Comparison of ENCODE assay signal across 39 mouse cellular contexts in genomic region chr4:141713598-141714142, GRCm38 (mm10). TPM values are rescaled to one million over a fixed set of nuclear protein-coding genes. Genes with fewer than 3 reads are reported as not detected.
DNase-seq lines count a peak whose midpoint lies in the region; ATAC-seq and TF ChIP-seq lines count a peak whose summit lies in the region.
"Had no signal": no experiment of that assay in that cellular context is flagged by ENCODE, and none has a peak within 500 bp of the region (broad histone marks: within the 10 kb centered on the region; RNA-seq: fewer than 3 reads in every experiment).

No protein-coding gene starts in this region.

- no peak for TF ChIP-seq CTCF in CH12.LX (conservative IDR thresholded peaks at IDR 0.05 in 1 of 2, IDR thresholded peaks at IDR 0.05 in 1 of 2; ENCODE audit: low read depth in 2 of 2, low read length in 2 of 2)

- 0 out of 2 replicates have a peak overlapping the region, but pooled peaks have one; percentile 30 for H3K27ac ChIP-seq in CH12.LX (ENCODE audit: insufficient read depth, low read depth)
- H3K27ac ChIP-seq in forebrain, embryonic 11.5 days (ENCODE audit: low read depth, low read length), result no peak overlapping the region
- H3K27ac ChIP-seq: embryonic facial prominence, embryonic 10.5 days; embryonic facial prominence, embryonic 15.5 days; forebrain, embryonic 13.5 days; hindbrain, embryonic 14.5 days; left cerebral cortex, adult 2 months; limb, embryonic 15.5 days had no signal

- peak; percentile 61 for ATAC-seq in megakaryocyte, adult 5-6 weeks (ENCODE audit: poor library complexity, severe bottlenecking)
- no peak for ATAC-seq in megakaryocyte-erythroid progenitor cell, adult 5-6 weeks (replicated peaks; ENCODE audit: low FRiP score, low TSS enrichment, poor library complexity, severe bottlenecking)
- ATAC-seq in forebrain, embryonic 11.5 days (replicated peaks; ENCODE audit: low FRiP score), result no peak
- ATAC-seq in CD4-positive, CD25-positive, alpha-beta regulatory T cell, adult 4 months, result no peak
- ATAC-seq: forebrain, embryonic 13.5 days; inflammation-experienced regulatory T-cells, adult 6 months had no signal

- in situ Hi-C loops in CH12.LX (cut with MboI; ENCODE audit: low pct_ligation_motif_present, low pct_unique_long_range_greater_than_20kb, low sequenced_read_pairs), result no loop called here

- H3K36me3 ChIP-seq in CH12.LX (replicated peaks in 1 of 2; ENCODE audit: control insufficient read depth in 1 of 2, insufficient read depth in 1 of 2, low read length in 1 of 2), result peaks cover 32 to 79% of the 10 kb centered on the region in 2 experiments
- H3K36me3 ChIP-seq in forebrain, embryonic 11.5 days (ENCODE audit: control insufficient read depth, insufficient read depth, low read length), result no peaks in the 10 kb centered on the region; the same call in 1 of the 2 replicates

- no peak overlapping the region for H3K4me3 ChIP-seq in CH12.LX (replicated peaks in 1 of 3; ENCODE audit: low read depth in 2 of 3, low read length in 2 of 3, poor library complexity in 1 of 3)
- no peak overlapping the region for H3K4me3 ChIP-seq in forebrain, embryonic 11.5 days (ENCODE audit: low read depth, low read length)
- H3K4me3 ChIP-seq: embryonic facial prominence, embryonic 10.5 days; embryonic facial prominence, embryonic 15.5 days; forebrain, embryonic 13.5 days; heart, embryonic 12.5 days; kidney, embryonic 15.5 days; left cerebral cortex, adult 2 months; limb, embryonic 15.5 days; liver, embryonic 13.5 days had no signal

- H3K4me1 ChIP-seq in CH12.LX (ENCODE audit: control insufficient read depth in 1 of 2, insufficient read depth in 2 of 2), result peaks cover 20 to 64% of the 10 kb centered on the region in 2 experiments
- no peaks in the 10 kb centered on the region for H3K4me1 ChIP-seq in forebrain, embryonic 11.5 days (replicated peaks; ENCODE audit: control insufficient read depth, insufficient read depth, low read length)
- H3K4me1 ChIP-seq: forebrain, embryonic 13.5 days had no signal

- no peak for TF ChIP-seq EP300 in CH12.LX (IDR thresholded peaks at IDR 0.05; ENCODE audit: low read length)

- no peak overlapping the region for H3K4me2 ChIP-seq in CH12.LX (ENCODE audit: insufficient read depth, low read depth, poor library complexity, severe bottlenecking)
- no peak overlapping the region for H3K4me2 ChIP-seq in forebrain, embryonic 11.5 days (ENCODE audit: low read depth, low read length, severe bottlenecking)
- H3K4me2 ChIP-seq: embryonic facial prominence, embryonic 15.5 days; forebrain, embryonic 13.5 days; heart, embryonic 12.5 days; hindbrain, embryonic 14.5 days; kidney, embryonic 15.5 days; limb, embryonic 15.5 days; liver, embryonic 13.5 days; lung, embryonic 14.5 days had no signal

- no peaks in the 10 kb centered on the region for H3K9me3 ChIP-seq in CH12.LX (replicated peaks; ENCODE audit: low read length)
- no peaks in the 10 kb centered on the region for H3K9me3 ChIP-seq in forebrain, embryonic 11.5 days (ENCODE audit: control insufficient read depth, low read length)
- H3K9me3 ChIP-seq: embryonic facial prominence, embryonic 10.5 days; embryonic facial prominence, embryonic 15.5 days; forebrain, embryonic 13.5 days; heart, embryonic 12.5 days; kidney, embryonic 15.5 days; limb, embryonic 15.5 days; liver, embryonic 13.5 days had no signal

- 88% methylated on average over 5 of the region's 5 CpGs for WGBS in forebrain, embryonic 11.5 days

- no peak for TF ChIP-seq RAD21 in CH12.LX (IDR thresholded peaks at IDR 0.05; ENCODE audit: low read depth, low read length)

- H3K9ac ChIP-seq in CH12.LX (ENCODE audit: insufficient read depth, low read depth), result no peak overlapping the region
- H3K9ac ChIP-seq in forebrain, embryonic 11.5 days (ENCODE audit: low read length), result no peak overlapping the region
- H3K9ac ChIP-seq: embryonic facial prominence, embryonic 15.5 days; forebrain, embryonic 13.5 days; heart, embryonic 12.5 days; hindbrain, embryonic 14.5 days; kidney, embryonic 15.5 days; limb, embryonic 15.5 days; liver, embryonic 13.5 days; lung, embryonic 14.5 days had no signal

- H3K27me3 ChIP-seq in CH12.LX (replicated peaks), result no peaks in the 10 kb centered on the region
- H3K27me3 ChIP-seq in forebrain, embryonic 11.5 days (ENCODE audit: control insufficient read depth, insufficient read depth, low read length), result no peaks in the 10 kb centered on the region
- H3K27me3 ChIP-seq: embryonic facial prominence, embryonic 15.5 days; forebrain, embryonic 13.5 days; heart, embryonic 12.5 days; kidney, embryonic 15.5 days; limb, embryonic 15.5 days; liver, embryonic 13.5 days had no signal

- dilution Hi-C loops in CH12.LX (cut with MboI; ENCODE audit: extremely low pct_ligation_motif_present, extremely low pct_unique_long_range_greater_than_20kb, low sequenced_read_pairs), result no loop called here

- no peak for TF ChIP-seq POLR2A in CH12.LX (IDR thresholded peaks at IDR 0.05; ENCODE audit: low read depth, low read length)

- peak; percentile 33 for DNase-seq in lung, postnatal 36 days
- no peak for DNase-seq in lung, adult 18-20 months
- DNase-seq in CH12.LX (ENCODE audit: extremely low read depth), result peak; percentile 40
- peak; percentile 32 for DNase-seq in c-Kit-positive CD71-negative TER-119-negative erythroid progenitor cells, embryonic 14.5 days (ENCODE audit: low read depth)
- no peak for DNase-seq in forebrain, embryonic 11.5 days (ENCODE audit: low spot score)
- DNase-seq: adrenal gland, adult 8-10 months; cerebellum, adult 11 months; cerebellum, postnatal 10 days; gastrocnemius, postnatal 25 days; heart, adult 18-20 months; heart, postnatal 4 days; kidney, adult 11 months; kidney, postnatal 25 days; liver, embryonic 13.5 days; lung, embryonic 14.5 days; lung, postnatal 14 days; midbrain, embryonic 14.5 days; retina, postnatal 1 day; right cerebral cortex, postnatal 14 days; thymus, postnatal 4 days had no signal

- peaks cover 45% of the 10 kb centered on the region for H3K79me2 ChIP-seq in CH12.LX (replicated peaks; ENCODE audit: control insufficient read depth, extremely low read depth, insufficient read depth, poor library complexity, severe bottlenecking)

TF ChIP-seq in CH12.LX, 34 proteins besides CTCF, POLR2A, EP300 and RAD21:
- TF ChIP-seq RCOR1 (conservative IDR thresholded peaks at IDR 0.05; ENCODE audit: low read depth, low read length) (no peak), ZC3H11A (IDR thresholded peaks at IDR 0.05; ENCODE audit: low read depth, low read length) (no peak), NRF1 (IDR thresholded peaks at IDR 0.05; ENCODE audit: low read depth, low read length) (no peak), HCFC1 (IDR thresholded peaks at IDR 0.05; ENCODE audit: low read depth, low read length) (no peak), MYC (IDR thresholded peaks at IDR 0.05; ENCODE audit: low read depth, low read length) (no peak)

RNA-seq across cellular contexts. Expression of gene Ddi2, which starts 9.5 kb away (rescaled TPM):
- total RNA-seq in CH12.LX (2012; rRNA removed) (19.9 and 24.7 TPM in 2 replicates), CH12.LX (2014; rRNA removed) (18.0 and 18.4 TPM in 2 replicates)
- 36.2 and 37.3 TPM in 2 replicates for polyA plus RNA-seq in CH12.LX (2012; ENCODE audit: insufficient read length, low read depth)
- total RNA-seq in megakaryocyte, adult 5-6 weeks (2015), result 25.2 and 29.1 TPM in 2 replicates
- 37.6 and 47.1 TPM in 2 replicates for total RNA-seq in megakaryocyte, adult 5-6 weeks (2017)
- total RNA-seq in megakaryocyte-erythroid progenitor cell, adult 5-6 weeks (2014; fragmentation: Nextera tagmentation), result 31.1 and 50.4 TPM in 2 replicates
- 24.8 and 43.8 TPM in 2 replicates for total RNA-seq in megakaryocyte-erythroid progenitor cell, adult 5-6 weeks (2017)
- 22.6 and 24.2 TPM in 2 replicates for polyA plus RNA-seq in forebrain, embryonic 11.5 days (2014; fragmentation: Nextera tagmentation; extraction: Ambion mirVana)
- polyA plus RNA-seq in CD4-positive, CD25-positive, alpha-beta regulatory T cell, adult 4 months (2017; shearing (Covaris generic)), result 10 to 100 TPM; 19.1 to 20.7 TPM

RNA-seq across cellular contexts. Expression of gene Rsc1a1, which starts 28.3 kb away (rescaled TPM):
- total RNA-seq in CH12.LX (2012; rRNA removed), result 3.4 and 7.6 TPM in 2 replicates
- 11.0 and 14.0 TPM in 2 replicates for total RNA-seq in CH12.LX (2014; rRNA removed)
- 0.16 and 7.0 TPM in 2 replicates for polyA plus RNA-seq in CH12.LX (2012; ENCODE audit: insufficient read length, low read depth)
- 26.8 and 33.7 TPM in 2 replicates for total RNA-seq in megakaryocyte, adult 5-6 weeks (2015)
- total RNA-seq in megakaryocyte, adult 5-6 weeks (2017), result 9.5 and 16.2 TPM in 2 replicates
- total RNA-seq in megakaryocyte-erythroid progenitor cell, adult 5-6 weeks (2014; fragmentation: Nextera tagmentation), result 19.1 and 23.4 TPM in 2 replicates
- 17.1 and 26.1 TPM in 2 replicates for total RNA-seq in megakaryocyte-erythroid progenitor cell, adult 5-6 weeks (2017)
- 2.4 TPM in 1 of 2 replicates, not detected in the other for polyA plus RNA-seq in forebrain, embryonic 11.5 days (2014; fragmentation: Nextera tagmentation; extraction: Ambion mirVana)
- polyA plus RNA-seq in CD4-positive, CD25-positive, alpha-beta regulatory T cell, adult 4 months (2017; shearing (Covaris generic)), result not detected
- total RNA-seq: adrenal gland, postnatal 4 days; monocyte, adult 5-6 weeks had no signal
- polyA plus RNA-seq: embryonic facial prominence, embryonic 15.5 days; heart, postnatal 0 days; hindbrain, embryonic 14.5 days; inflammation-experienced regulatory T-cells, adult 6 months; kidney, embryonic 15.5 days; midbrain, embryonic 14.5 days; thymus, postnatal 0 days had no signal

RNA-seq across cellular contexts. Expression of gene Agmat, which starts 32.8 kb away (rescaled TPM):
- total RNA-seq in CH12.LX (2012; rRNA removed), result not detected in 2 replicates
- total RNA-seq in CH12.LX (2014; rRNA removed), result not detected in 2 replicates
- not detected in 2 replicates for polyA plus RNA-seq in CH12.LX (2012; ENCODE audit: insufficient read length, low read depth)
- not detected in 2 replicates for total RNA-seq in megakaryocyte, adult 5-6 weeks (2015)
- not detected in 2 replicates for total RNA-seq in megakaryocyte, adult 5-6 weeks (2017)
- total RNA-seq in megakaryocyte-erythroid progenitor cell, adult 5-6 weeks (2014; fragmentation: Nextera tagmentation), result 2.2 TPM in 1 of 2 replicates, not detected in the other
- not detected in 2 replicates for total RNA-seq in megakaryocyte-erythroid progenitor cell, adult 5-6 weeks (2017)
- not detected in 2 replicates for polyA plus RNA-seq in forebrain, embryonic 11.5 days (2014; fragmentation: Nextera tagmentation; extraction: Ambion mirVana)
- polyA plus RNA-seq in CD4-positive, CD25-positive, alpha-beta regulatory T cell, adult 4 months (2017; shearing (Covaris generic)), result not detected
- total RNA-seq: layer of hippocampus, postnatal 14 days; monocyte, adult 5-6 weeks had no signal
- polyA plus RNA-seq: embryonic facial prominence, embryonic 10.5 days; forebrain, embryonic 13.5 days; inflammation-experienced regulatory T-cells, adult 6 months; limb, embryonic 15.5 days; lung, embryonic 14.5 days; midbrain, embryonic 14.5 days; neural tube, embryonic 14.5 days; stomach, embryonic 14.5 days had no signal

RNA-seq across cellular contexts. Expression of gene Plekhm2, which starts 49.0 kb away (rescaled TPM):
- 12.3 and 13.7 TPM in 2 replicates for total RNA-seq in CH12.LX (2012; rRNA removed)
- total RNA-seq in CH12.LX (2014; rRNA removed), result 12.4 and 12.7 TPM in 2 replicates
- 22.0 and 28.2 TPM in 2 replicates for polyA plus RNA-seq in CH12.LX (2012; ENCODE audit: insufficient read length, low read depth)
- total RNA-seq in megakaryocyte, adult 5-6 weeks (2015), result 11.1 and 14.9 TPM in 2 replicates
- total RNA-seq in megakaryocyte, adult 5-6 weeks (2017), result 10.4 and 11.1 TPM in 2 replicates
- 7.7 and 16.9 TPM in 2 replicates for total RNA-seq in megakaryocyte-erythroid progenitor cell, adult 5-6 weeks (2014; fragmentation: Nextera tagmentation)
- 4.9 and 22.4 TPM in 2 replicates for total RNA-seq in megakaryocyte-erythroid progenitor cell, adult 5-6 weeks (2017)
- 4.2 and 4.6 TPM in 2 replicates for polyA plus RNA-seq in forebrain, embryonic 11.5 days (2014; fragmentation: Nextera tagmentation; extraction: Ambion mirVana)
- 1 to 10 TPM; 2.1 to 3.4 TPM for polyA plus RNA-seq in CD4-positive, CD25-positive, alpha-beta regulatory T cell, adult 4 months (2017; shearing (Covaris generic))

Comparison
In these comparisons a context has a peak if more than half of its experiments do, and no peak if none do; other contexts are left out.
1. DNase-seq: peak in lung, postnatal 36 days (single experiment), CH12.LX (single experiment) and c-Kit-positive CD71-negative TER-119-negative erythroid progenitor cells, embryonic 14.5 days (single experiment); none in lung, adult 18-20 months (0 of 2) and forebrain, embryonic 11.5 days (single experiment).